Mouse (Mus musculus) MEL (cell line): Measurements from ENCODE around the gene Kmt2a. TPM values are rescaled to one million over a fixed set of nuclear protein-coding genes. Genes with fewer than 3 reads are reported as not detected.

ENCODE experiments used
- DNase-seq: peaks from one replicate; pipeline ENCODE4 v3.0.0; 2011; ENCODE audit warnings: low read depth, low spot score
- H3K27ac ChIP-seq: 2 replicates; pipeline ENCODE4 v1.5.1; 2012; ENCODE audit warnings: low read depth, mild to moderate bottlenecking, control low read depth, low read length, moderate library complexity; ENCODE audit not compliant: control insufficient read depth
- H3K27me3 ChIP-seq, 2 experiments: fragments of 150-350 bp in 1 of 2; sonication (generic) in 1 of 2; 2 replicates each; pipeline ENCODE4 v1.6.1; 2012; ENCODE audit warnings: low read length in 2 of 2, mild to moderate bottlenecking in 2 of 2, improper control_type of control experiment in 1 of 2, moderate library complexity in 1 of 2; ENCODE audit not compliant: insufficient read depth in 2 of 2, control insufficient read depth in 1 of 2
- H3K36me3 ChIP-seq, 2 experiments: 2 replicates each; pipeline ENCODE4 v1.6.1; 2012 to 2014; ENCODE audit warnings: low read length in 2 of 2, improper control_type of control experiment in 1 of 2, inconsistent platforms in 1 of 2, mild to moderate bottlenecking in 1 of 2; ENCODE audit not compliant: insufficient read depth in 2 of 2, control insufficient read depth in 1 of 2
- H3K4me1 ChIP-seq, 2 experiments: fragments of 150-350 bp in 1 of 2; sonication (generic) in 1 of 2; 2 replicates each; pipeline ENCODE4 v1.6.1; 2012; ENCODE audit warnings: low read length in 2 of 2, improper control_type of control experiment in 1 of 2, mild to moderate bottlenecking in 1 of 2; ENCODE audit not compliant: insufficient read depth in 2 of 2, control insufficient read depth in 1 of 2
- H3K4me3 ChIP-seq, 2 experiments: fragments of 150-350 bp in 1 of 2; sonication (generic) in 1 of 2; 2 replicates each; pipeline ENCODE4 v1.5.1; 2012; ENCODE audit warnings: low read depth in 2 of 2, low read length in 2 of 2, mild to moderate bottlenecking in 2 of 2, moderate library complexity in 2 of 2, control low read depth in 1 of 2, improper control_type of control experiment in 1 of 2; ENCODE audit not compliant: control insufficient read depth in 1 of 2, insufficient read depth in 1 of 2
- H3K79me2 ChIP-seq: 2 replicates; pipeline ENCODE4 v1.6.1; 2012; ENCODE audit warnings: mild to moderate bottlenecking, low read length, moderate library complexity; ENCODE audit not compliant: control insufficient read depth, poor library complexity, insufficient read depth
- H3K9ac ChIP-seq: 2 replicates; pipeline ENCODE4 v1.6.1; 2012; ENCODE audit warnings: low read depth, mild to moderate bottlenecking, control low read depth, low read length, moderate library complexity; ENCODE audit not compliant: control insufficient read depth, poor library complexity, severe bottlenecking
- H3K9me3 ChIP-seq: fragments of 150-350 bp; sonication (generic); replicated peaks from 2 replicates; pipeline ENCODE4 v1.6.1; 2012; ENCODE audit warnings: mild to moderate bottlenecking, low read length, improper control_type of control experiment, moderate library complexity; ENCODE audit not compliant: insufficient read depth
- E2F4 ChIP-seq: IDR thresholded peaks from 2 replicates; pipeline ENCODE4 v1.6.1; 2011; ENCODE audit warnings: low read depth, low read length, improper control_type of control experiment, borderline replicate concordance
- EP300 ChIP-seq, 2 experiments: IDR thresholded peaks; 2 replicates each; pipeline ENCODE4 v1.6.1; 2011; ENCODE audit warnings: improper control_type of control experiment in 2 of 2, low read length in 2 of 2, low read depth in 1 of 2, mild to moderate bottlenecking in 1 of 2
- ETS1 ChIP-seq: IDR thresholded peaks from 2 replicates; pipeline ENCODE4 v1.6.1; 2012; ENCODE audit warnings: low read depth, mild to moderate bottlenecking, inconsistent platforms, low read length, improper control_type of control experiment, moderate library complexity
- GATA1 ChIP-seq: IDR thresholded peaks from 2 replicates; pipeline ENCODE4 v1.6.1; 2011; ENCODE audit warnings: low read depth, low read length, improper control_type of control experiment
- HCFC1 ChIP-seq: IDR thresholded peaks from 2 replicates; pipeline ENCODE4 v1.6.1; 2012; ENCODE audit warnings: low read depth, mild to moderate bottlenecking, inconsistent platforms, low read length, improper control_type of control experiment, moderate library complexity
- JUND ChIP-seq: IDR thresholded peaks from 2 replicates; pipeline ENCODE4 v1.6.1; 2011; ENCODE audit warnings: low read depth, mild to moderate bottlenecking, improper control_type of control experiment, low read length
- MAX ChIP-seq: IDR thresholded peaks from 2 replicates; pipeline ENCODE4 v1.6.1; 2011; ENCODE audit warnings: low read length, improper control_type of control experiment
- MEF2A ChIP-seq: IDR thresholded peaks from 2 replicates; pipeline ENCODE4 v1.6.1; 2014; ENCODE audit warnings: low read depth, mild to moderate bottlenecking, inconsistent platforms, low read length, improper control_type of control experiment; ENCODE audit not compliant: poor library complexity, insufficient replicate concordance, severe bottlenecking; ENCODE audit errors: extremely low read depth
- MYB ChIP-seq: IDR thresholded peaks from 2 replicates; pipeline ENCODE4 v1.6.1; 2011; ENCODE audit warnings: mild to moderate bottlenecking, low read depth, low read length, improper control_type of control experiment
- MYC ChIP-seq: IDR thresholded peaks from 2 replicates; pipeline ENCODE4 v1.6.1; 2011; ENCODE audit warnings: low read depth, mild to moderate bottlenecking, low read length, improper control_type of control experiment, moderate library complexity
- POLR2AphosphoS2 ChIP-seq: IDR thresholded peaks from 2 replicates; pipeline ENCODE4 v1.6.1; 2011; ENCODE audit warnings: low read length, improper control_type of control experiment
- RAD21 ChIP-seq: IDR thresholded peaks from 2 replicates; pipeline ENCODE4 v1.6.1; 2011; ENCODE audit warnings: mild to moderate bottlenecking, low read depth, low read length, improper control_type of control experiment
- RCOR1 ChIP-seq: IDR thresholded peaks from 2 replicates; pipeline ENCODE4 v1.6.1; 2012; ENCODE audit warnings: low read depth, mild to moderate bottlenecking, inconsistent platforms, low read length, improper control_type of control experiment
- SIN3A ChIP-seq: IDR thresholded peaks from 2 replicates; pipeline ENCODE4 v1.6.1; 2012; ENCODE audit warnings: low read length, improper control_type of control experiment, inconsistent platforms
- SMC3 ChIP-seq: IDR thresholded peaks from 2 replicates; pipeline ENCODE4 v1.6.1; 2011; ENCODE audit warnings: low read depth, low read length, improper control_type of control experiment
- TAL1 ChIP-seq: IDR thresholded peaks from 2 replicates; pipeline ENCODE4 v1.6.1; 2012; ENCODE audit warnings: mild to moderate bottlenecking, inconsistent platforms, low read length, moderate library complexity, mixed read lengths
- TBP ChIP-seq: IDR thresholded peaks from 2 replicates; pipeline ENCODE4 v1.8.0; 2011; ENCODE audit warnings: low read depth, low read length, improper control_type of control experiment
- TCF12 ChIP-seq: IDR thresholded peaks from 2 replicates; pipeline ENCODE4 v1.6.1; 2014; ENCODE audit warnings: low read depth, mild to moderate bottlenecking, inconsistent platforms, low read length, improper control_type of control experiment, moderate library complexity
- UBTF ChIP-seq: IDR thresholded peaks from 2 replicates; pipeline ENCODE4 v1.6.1; 2012; ENCODE audit warnings: low read depth, mild to moderate bottlenecking, inconsistent platforms, low read length, improper control_type of control experiment, moderate library complexity, borderline replicate concordance; ENCODE audit not compliant: insufficient read depth
- USF1 ChIP-seq: IDR thresholded peaks from 2 replicates; pipeline ENCODE4 v1.6.1; 2014; ENCODE audit warnings: low read depth, mild to moderate bottlenecking, inconsistent platforms, low read length, improper control_type of control experiment, moderate library complexity
- USF2 ChIP-seq, 2 experiments: IDR thresholded peaks; 2 replicates each; pipeline ENCODE4 v1.6.1; 2011 to 2012; ENCODE audit warnings: improper control_type of control experiment in 2 of 2, low read length in 2 of 2, borderline replicate concordance in 1 of 2, inconsistent platforms in 1 of 2, low read depth in 1 of 2, mild to moderate bottlenecking in 1 of 2; ENCODE audit not compliant: insufficient read depth in 1 of 2
- ZC3H11A ChIP-seq: IDR thresholded peaks from 2 replicates; pipeline ENCODE4 v1.6.1; 2012; ENCODE audit warnings: low read depth, mild to moderate bottlenecking, inconsistent platforms, low read length, improper control_type of control experiment
- ZMIZ1 ChIP-seq: IDR thresholded peaks from 2 replicates; pipeline ENCODE4 v1.6.1; 2012; ENCODE audit warnings: low read depth, mild to moderate bottlenecking, inconsistent platforms, low read length, improper control_type of control experiment, moderate library complexity
- polyA plus RNA-seq, 2 experiments: library from polyadenylated mRNA; stranded (reverse) in 1 of 2; unstranded in 1 of 2; fragments of >175 nt in 1 of 2; fragments of >200 nt in 1 of 2; gene quantifications; 2 replicates each; pipeline versions ENCODE4 v1.2.1 to v1.2.4; 2012; ENCODE audit warnings: low replicate concordance in 2 of 2, low read depth in 1 of 2; ENCODE audit not compliant: insufficient read length in 2 of 2, insufficient read depth in 1 of 2, missing spikeins in 1 of 2
- total RNA-seq: library from RNA; depleted of rRNA; stranded (reverse); fragments of 300-350 nt; gene quantifications from 2 replicates; pipeline ENCODE4 v1.2.3, GENCODE M21; 2012

Kmt2a gene
- total and polyA plus RNA-seq, 3 experiments = 4.7 to 27.3 (median 11.7) TPM

- H3K27ac ChIP-seq = no peak overlapping the region
Measured at GRCm38 (mm10) chr9:44897024-44897423, 15.9 kb upstream of the Kmt2a start.

GRCm38 (mm10) chr9:44892664-44893063, 11.6 kb upstream of the Kmt2a start:
- H3K79me2 ChIP-seq = no peaks in the 10 kb centered on the region
- no peaks in the 10 kb centered on the region for H3K9me3 ChIP-seq
- no peak overlapping the region for H3K27ac ChIP-seq
- peak; percentile 60 for DNase-seq
- no peak overlapping the region for H3K4me3 ChIP-seq
- TF ChIP-seq TAL1 = peak; percentile 63
- TF ChIP-seq MEF2A = no peak
- TF ChIP-seq GATA1 = 0 out of 2 replicates have a peak, but pooled peaks have one; percentile 46
- no peak for TF ChIP-seq ZC3H11A
- no peak for TF ChIP-seq MYC
- TF ChIP-seq UBTF = no peak
- TF ChIP-seq EP300 (IDR thresholded peaks at IDR 0.05; ENCODE audit: low read depth in 1 of 2, low read length in 2 of 2) = peak in 1 of 2 experiments; percentile 50; a peak in 2 of 4 replicates
- peaks cover 0 to 17% of the 10 kb centered on the region in 2 experiments; a peak in 2 of 4 replicates for H3K36me3 ChIP-seq
- H3K27me3 ChIP-seq = peaks cover 0 to 3% of the 10 kb centered on the region in 2 experiments; a peak in 1 of 4 replicates
- H3K4me1 ChIP-seq = peaks cover 0 to 23% of the 10 kb centered on the region in 2 experiments; a peak in 3 of 4 replicates
- no peak overlapping the region for H3K9ac ChIP-seq

More at GRCm38 (mm10) chr9:44897024-44897423, 15.9 kb upstream of the Kmt2a start:
- TF ChIP-seq USF2 (IDR thresholded peaks at IDR 0.05; ENCODE audit: borderline replicate concordance in 1 of 2, insufficient read depth in 1 of 2, low read depth in 1 of 2, low read length in 2 of 2) (no peak), RCOR1 (no peak), TCF12 (no peak), POLR2AphosphoS2 (no peak), ETS1 (no peak), MYC (no peak), ZC3H11A (no peak), SIN3A (no peak), USF1 (no peak), SMC3 (no peak), MYB (no peak), TBP (no peak), HCFC1 (no peak), MAX (no peak), UBTF (no peak), E2F4 (no peak), RAD21 (no peak), GATA1 (no peak), ZMIZ1 (no peak), JUND (no peak)
- Histone ChIP-seq H3K9me3 (no peaks in the 10 kb centered on the region), H3K4me3 (no peak overlapping the region), H3K27me3 (no peaks in the 10 kb centered on the region), H3K9ac (no peak overlapping the region), H3K79me2 (no peaks in the 10 kb centered on the region), H3K36me3 (peaks cover 0 to 12% of the 10 kb centered on the region in 2 experiments; a peak in 2 of 4 replicates), H3K4me1 (peaks cover 0 to 14% of the 10 kb centered on the region in 2 experiments; a peak in 3 of 4 replicates)
- no peak for DNase-seq
